Mouse (Mus musculus) layer of hippocampus, postnatal 25 days (tissue): ENCODE results near the gene BC034090. TPM values are rescaled to one million over a fixed set of nuclear protein-coding genes. Genes with fewer than 3 reads are reported as not detected.

Experiments
- DNase-seq, 2 experiments: peaks; one replicate each; pipeline ENCODE4 v3.0.0; 2022; ENCODE audit warnings: mixed read lengths in 2 of 2, low spot score in 1 of 2; ENCODE audit errors: extremely low spot score in 1 of 2
- total RNA-seq, 2 experiments: library from RNA; stranded (reverse); gene quantifications; 2 replicates each; pipeline ENCODE4 v1.2.3; 2021

Gene BC034090
- total RNA-seq, 2 experiments from 2014 or later: 8.1 to 11.6 TPM

DNA sequence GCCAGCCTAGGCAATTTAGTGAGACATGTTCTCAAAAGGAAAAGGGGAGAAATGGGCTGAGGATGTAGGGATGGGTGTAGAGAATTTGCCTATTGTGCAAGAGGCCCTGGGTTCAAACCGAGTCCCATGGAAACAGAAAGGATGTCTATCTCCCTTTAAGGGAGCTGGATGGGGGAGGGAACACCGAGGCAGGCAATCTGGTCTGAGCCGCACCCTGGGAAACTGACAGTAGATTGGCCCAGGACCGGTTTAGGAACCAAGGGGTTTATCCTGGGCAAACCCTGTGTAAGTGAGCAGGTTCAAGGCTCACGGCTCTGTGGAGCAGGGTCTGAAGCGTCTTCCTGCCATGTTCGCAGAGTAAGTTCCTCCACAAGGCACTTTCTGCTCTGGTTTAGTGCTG is 1.3 kb upstream of the BC034090 start:
- peak in 1 of 2 experiments; percentile 3 for DNase-seq

DNA sequence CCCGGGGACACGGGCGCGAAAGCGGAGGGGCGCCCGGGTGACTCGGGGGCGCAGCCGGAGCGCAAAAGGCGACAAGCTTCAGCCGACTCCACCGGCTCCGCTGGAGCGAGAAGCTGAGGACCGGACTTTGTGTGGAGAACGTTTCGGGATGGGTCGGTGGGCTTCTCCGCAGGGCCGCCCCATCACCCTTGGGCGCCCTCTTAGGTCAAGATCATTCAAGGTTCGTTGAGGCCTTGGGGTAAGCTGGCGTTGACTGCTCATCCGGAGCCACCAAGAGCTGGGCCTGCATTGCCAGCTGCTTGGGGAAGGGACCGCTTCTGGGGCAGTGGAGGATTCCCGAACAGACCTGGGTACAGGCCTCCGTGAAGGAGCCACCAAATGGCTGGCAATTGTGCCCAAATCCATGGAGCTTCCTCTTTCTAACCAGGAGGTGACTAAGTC is 547 bp upstream of the BC034090 start:
- DNase-seq: no peak

DNA sequence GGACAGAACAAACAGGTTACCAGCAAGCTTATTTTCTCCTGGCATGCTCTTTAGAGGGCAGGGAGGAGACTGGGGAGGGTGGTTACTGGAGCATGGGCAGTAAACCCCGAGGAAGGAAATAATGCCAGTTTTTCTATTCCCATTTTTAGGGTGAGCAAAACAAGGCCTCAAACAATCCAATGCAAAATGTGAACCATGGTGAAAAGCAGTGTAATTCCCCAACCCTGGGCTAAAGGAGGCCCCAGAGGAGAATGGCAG is 1.8 kb downstream of the BC034090 start:
- DNase-seq: no peak

DNA sequence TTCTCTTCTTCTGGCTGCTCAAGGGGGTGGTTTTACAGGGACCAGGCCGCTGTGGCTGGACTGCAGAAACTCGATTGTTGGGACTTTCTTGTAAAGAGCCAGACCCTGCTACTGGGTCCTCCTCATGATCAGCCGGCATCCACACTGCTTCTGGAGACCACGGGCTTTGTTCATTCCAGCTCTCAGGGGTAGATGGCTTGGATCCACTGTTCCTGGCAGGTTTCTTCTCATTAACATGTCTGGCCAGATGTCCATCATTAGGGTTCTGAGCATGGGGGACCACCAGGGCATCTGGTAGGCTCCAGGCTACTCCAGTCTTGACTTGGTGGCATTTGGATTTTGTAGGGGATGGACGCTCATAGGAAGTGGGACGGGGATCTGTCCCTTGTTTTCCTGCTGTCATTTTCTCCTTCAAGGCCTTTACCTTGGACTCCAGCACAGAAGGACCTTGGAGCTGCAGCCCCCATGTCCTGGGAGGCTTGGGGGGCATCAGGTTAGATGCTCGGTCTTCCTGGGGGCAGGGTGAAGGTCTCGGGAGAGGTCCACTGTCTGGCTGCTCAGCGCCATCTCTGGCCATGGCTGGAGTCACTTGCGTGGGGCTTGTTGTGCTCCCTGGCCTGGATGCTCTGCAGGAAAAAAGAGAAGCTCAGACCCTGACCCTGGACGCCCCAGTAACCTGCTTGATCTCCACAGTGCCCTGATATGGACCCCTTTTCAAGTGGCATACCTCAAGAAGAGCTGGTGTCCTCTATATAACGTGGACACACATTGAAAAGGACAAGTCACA is 2.4 kb downstream of the BC034090 start:
- DNase-seq: no peak

DNA sequence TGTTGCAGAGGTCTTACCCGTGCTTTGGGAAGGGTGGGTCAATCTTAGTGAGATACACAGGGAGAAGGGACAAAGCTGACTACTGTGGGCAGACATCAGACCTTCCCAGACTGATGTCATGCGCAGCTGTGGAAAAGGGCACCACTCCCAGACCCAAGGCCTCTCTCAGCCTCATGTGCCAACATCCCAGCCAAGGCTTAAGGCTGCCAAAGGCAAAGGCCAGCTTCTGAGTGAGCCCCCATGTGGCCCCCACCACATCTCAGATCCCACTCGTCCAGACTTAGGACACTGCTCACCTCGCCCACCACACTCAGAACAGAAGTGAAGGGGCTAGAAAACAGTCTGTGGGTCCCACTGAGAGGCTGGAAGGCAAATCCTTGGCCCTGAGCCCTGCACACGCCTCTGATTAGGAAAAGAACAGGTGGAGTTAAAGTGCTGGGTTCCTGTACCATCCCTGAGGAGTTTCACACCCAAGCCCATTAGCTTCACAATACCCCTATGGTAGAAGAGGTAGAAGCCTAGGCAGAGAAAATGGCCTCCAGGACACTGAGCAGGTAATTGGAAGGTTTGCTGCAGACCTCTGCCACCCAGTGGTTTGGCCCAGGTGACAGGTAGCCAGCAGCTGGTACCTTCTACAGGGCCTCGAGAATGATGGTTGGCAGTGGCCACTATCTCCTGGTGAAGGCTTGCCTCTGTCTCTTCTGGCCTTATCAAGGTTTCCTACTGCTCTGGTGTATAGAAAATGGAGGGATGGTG is 4.1 kb downstream of the BC034090 start:
- DNase-seq: no peak

DNA sequence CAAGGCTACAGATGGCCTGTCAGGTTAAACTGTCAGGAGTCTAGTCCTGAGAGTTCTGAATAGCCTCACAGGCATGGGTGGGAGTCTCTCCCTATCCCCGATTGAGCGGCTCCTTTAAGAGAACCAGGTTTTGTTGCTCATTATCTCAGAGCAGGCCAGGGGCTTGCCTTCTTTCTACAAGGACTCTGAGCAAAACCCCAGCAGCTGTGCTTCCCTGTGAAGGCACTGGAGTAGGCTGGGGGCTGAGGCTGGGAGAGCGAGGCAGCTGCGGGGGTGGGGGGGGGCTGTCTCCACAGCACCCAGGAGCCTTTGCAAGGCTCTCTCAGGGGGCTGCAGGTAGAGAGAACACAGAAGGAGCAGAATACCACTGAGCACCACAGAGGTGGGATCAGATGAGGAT is 5.1 kb downstream of the BC034090 start:
- no peak for DNase-seq

DNA sequence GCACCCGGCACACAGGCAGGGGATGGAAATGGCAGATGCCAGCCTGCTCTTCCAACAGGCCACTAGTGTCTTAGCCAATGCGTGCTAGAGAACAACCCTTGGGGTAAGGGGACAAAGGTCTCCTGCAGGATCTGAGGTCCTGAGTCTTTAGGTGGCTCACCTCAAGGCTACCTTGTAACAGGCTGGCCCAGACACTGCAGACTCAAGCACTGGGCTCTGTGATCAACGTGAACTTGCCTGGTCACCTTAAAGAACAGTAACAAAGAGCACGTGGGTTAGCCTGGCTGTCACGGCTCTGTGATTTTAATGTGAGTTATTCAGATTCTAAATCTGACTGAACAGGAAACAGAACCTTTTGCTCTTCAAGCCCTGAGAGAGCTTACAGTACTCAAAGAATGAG is 6.1 kb downstream of the BC034090 start:
- DNase-seq: no peak

DNA sequence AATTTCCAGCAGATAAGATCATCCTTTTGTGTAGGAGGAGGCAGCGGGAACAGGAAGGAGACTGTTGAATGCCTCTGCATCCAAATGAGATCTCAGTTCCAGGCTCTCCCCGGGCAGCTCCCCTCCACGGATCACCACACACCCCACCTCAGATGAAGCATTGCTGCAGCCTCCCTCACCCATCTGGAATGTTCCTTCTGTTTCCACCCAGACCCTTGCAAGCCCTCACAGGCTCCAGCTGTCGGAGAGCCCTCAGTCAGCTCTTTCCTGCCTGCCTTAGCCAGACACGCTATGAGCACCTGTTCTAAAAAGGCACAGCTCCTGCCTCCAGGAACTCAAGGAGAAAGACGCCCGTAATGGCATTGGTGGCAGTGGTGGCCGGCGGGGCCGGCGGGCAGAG is 6.9 kb downstream of the BC034090 start:
- no peak for DNase-seq

DNA sequence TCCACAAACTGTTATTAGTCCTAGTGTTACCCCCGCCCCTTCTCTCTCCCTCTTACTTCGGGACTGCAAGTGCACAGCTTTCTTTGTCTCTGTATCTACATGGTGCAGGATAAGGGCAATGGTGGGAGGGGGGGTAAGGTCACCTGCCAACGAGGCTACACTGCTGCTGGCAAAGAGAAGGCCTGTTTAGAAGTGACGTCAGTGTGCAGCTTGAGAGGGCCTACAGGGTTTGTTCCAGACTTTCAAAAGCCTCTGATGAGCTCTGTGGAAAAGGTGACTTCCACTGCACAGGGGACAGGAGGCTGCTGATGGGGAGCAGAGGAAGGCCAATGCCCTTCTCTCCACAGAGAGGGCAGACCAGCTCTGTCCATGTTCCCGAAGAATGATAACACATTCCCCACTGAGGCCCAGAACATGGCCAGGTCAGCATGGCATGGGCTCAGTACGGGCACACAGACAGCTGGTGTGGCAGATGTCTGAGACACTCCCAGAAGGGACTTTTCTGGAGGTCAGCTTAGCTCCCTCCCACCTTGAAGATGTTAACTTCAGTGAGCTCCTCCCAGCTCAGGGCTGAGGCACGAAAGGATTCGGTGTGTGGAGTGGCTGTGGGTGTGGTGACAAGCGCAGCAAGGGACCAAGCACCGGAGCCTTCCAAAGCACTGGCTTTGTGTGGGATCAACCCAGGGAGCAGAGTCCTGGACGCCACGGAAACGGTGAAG is 7.8 kb downstream of the BC034090 start:
- DNase-seq: no peak

DNA sequence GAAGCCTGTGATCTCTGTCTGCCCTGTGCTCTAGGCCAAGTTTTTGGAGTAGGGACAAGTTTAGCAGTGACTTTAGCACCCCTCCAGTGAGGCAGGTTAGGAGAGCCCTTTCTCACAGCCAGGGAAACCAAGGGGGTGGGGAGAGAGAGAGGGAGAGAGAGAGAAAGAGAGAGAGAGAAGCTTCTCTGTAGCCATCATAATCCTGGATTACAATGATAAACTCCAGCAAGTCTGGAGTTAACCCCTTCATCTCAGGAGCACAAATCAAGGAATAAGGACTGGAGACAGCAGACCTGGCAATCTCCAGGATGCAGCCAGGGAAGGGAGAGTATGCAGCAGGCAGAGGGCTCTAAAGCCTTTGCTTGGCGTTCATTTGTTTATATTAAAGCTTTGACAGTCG is 8.6 kb downstream of the BC034090 start:
- DNase-seq: no peak

DNA sequence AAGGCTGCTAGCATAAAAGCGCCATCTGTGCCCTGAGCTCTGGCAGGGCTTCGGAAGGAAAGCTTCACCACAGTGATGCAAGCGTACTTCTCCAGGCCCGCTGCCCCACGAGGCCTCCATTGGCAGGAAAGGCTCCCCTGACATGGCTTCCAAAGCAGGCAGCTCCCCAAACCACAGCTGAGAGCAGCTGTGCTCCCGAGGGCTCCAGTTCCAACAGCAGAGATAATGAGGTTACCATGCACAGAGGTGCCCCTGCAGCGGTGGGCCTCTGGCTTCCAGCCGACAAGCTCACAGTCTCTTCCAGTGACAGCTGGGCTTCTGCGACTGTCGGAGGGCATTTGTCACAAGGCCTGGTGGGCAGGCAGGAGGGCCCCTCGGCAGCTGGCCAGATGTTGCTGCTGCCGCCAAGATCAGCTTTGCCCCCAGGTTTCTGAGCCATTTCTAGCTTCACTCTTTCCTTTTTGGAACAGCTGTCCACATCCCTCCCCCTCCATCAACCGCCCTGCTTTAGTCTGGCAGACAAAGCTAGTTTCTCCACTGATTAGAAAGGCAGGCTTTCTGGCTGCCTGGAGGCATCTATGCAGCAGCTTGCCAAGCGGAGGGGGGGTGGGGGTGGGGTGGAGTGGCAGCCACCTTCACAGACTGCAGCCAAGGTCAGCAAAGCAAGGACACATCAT is 10.2 kb downstream of the BC034090 start:
- DNase-seq: peak in 1 of 2 experiments; percentile 47

DNA sequence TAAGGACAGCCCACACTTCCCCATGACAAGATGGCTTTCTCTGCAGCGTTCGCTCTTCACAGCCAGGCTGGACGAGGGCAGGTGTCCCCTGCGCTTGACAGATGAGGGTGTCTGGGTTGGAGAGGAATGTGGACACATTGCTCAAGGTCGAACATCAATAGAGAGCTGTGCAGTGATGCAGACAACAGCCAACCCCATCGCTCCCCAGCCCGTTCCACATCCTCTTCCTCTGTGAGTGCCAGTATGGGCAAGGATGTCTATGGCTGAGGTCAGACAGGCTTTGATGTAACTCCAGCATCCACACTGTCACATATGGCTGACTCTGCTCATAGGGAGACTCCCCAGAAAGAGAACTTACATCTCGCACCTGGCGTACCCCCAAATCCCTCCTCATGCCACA is 10.9 kb downstream of the BC034090 start:
- no peak for DNase-seq

DNA sequence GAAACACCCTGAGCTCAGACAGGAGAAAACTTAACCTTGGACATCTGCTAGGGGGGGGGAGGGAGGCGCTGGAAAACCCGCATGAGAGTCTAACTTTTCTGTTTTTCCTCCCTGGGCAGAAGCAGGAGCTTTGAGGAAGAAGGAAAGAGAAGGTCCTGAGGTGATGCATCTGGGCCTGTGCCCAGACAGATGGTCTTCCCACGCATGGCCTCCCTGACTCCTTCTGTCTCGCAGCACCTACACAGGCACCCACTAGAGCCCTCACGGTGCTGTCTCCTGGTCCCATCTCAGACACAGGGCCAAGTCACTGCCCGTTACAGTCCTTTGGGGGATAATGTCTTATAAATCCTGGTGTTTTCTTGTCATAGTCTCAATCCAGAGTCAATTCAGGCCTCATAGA is 11.5 kb downstream of the BC034090 start:
- DNase-seq: no peak

DNA sequence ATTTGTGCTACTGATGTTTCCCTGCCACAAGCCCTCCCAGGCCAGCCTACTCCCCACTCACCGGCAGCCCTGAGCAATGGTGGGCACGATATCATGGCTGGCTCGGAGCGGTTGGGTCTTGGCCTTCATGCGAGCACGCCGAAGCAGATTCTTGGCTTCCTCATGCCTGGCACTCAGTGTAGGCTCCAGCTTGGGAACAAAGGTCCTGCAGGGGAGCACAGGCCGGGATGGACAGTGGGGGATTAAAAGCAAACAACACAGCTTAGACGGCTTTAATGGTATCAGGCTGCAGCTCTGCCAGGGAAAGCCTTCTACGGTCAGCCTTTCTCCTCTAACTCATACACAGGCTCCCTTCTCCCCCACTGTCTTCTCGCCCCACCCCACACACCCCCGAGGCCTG is 11.9 kb downstream of the BC034090 start:
- no peak for DNase-seq

DNA sequence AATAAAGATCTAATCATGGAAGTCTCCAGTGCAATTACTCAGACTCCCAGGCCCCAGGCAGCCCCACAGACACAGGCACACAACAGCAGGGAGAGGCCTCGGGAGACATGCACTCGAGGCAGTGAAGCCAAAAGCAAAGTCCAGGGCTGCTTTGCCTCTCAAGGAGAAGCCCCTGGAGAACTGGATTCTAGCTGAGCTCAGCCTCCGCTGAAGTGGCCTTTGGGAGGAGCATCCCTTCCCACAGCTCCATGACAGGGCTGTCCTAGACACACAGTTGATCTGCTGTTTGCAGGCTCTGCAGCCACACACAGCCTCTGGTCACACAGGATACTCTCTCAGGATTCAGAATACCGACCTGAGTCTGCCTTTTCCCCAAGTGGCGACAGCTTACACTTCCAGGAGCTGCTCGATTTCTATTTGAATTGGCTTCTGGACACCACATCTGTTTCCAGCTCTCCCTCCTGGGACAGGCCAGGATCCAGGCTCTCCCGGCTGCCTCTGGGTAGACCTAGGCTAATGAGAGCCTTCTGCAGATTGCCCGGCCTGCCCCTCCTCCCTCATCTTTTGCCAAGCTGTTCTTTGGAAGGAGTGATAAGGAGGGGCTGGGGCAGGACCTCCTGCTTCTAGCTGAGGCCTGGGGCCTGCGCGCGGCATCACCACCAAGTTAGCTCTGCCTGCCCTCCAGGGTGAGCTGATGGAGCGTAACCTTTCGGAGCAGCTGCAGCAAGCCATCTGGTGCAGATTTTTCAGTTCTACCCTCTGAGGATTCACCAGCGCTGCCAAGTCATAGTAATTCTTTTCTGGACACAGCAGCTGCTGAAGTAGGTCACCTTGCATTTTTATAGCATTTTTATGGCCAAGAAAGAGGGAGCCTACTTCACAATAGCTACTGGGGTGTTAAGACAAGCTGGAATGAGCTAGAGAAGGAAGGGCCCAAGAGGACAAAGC is 14.5 kb downstream of the BC034090 start:
- DNase-seq: no peak

DNA sequence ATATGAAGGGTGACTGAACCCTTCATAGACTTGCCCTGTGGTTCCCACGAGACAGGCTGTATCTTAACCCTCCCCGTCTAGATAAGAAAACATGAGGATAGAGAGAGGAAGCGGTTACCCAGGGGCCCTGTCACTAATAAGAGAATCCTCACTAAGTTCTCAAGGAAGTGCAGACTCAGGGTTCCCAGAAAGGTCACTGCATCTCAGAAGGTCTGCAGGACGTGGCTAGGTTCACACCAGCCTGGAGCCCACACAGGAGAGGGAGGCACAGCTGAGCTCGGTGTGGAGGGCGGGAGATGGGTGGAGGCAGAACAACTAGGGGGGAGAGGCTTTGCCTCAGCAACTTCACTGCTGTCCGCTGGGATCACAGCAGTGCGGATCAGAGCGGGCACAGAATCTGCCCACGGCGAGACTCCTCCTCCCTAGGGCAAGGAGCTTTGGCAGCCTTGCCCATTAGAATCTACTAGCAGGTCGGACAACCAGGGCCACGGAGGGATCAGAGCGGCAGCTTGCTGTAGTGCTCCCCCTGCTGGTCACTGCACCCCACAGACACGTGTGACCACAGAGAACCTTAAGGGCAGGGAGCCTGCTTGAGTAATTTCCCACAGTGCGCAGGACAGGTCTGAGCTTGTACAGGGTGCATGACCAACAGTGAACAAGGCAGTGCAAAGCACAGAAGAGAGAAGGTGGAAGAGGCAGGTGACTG is 20.2 kb downstream of the BC034090 start:
- DNase-seq: peak in 1 of 2 experiments; percentile 84

DNA sequence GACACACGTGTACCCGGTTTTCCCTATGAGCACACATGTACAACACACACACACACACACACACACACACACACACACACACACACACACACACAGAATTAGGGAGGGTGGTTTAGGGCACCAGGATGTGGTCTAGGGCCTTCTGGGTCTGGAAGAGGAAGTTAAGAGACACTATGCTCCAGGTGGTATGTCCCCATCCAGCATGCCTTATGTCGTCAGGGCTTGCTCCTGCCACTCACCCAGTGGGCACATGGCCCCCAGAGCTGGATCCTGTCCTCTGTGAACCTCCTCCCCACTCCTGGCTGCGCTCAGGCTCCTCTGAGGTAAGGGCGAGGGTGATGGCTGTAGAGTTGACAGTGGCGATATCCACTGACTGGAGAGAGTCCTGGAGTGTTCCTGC is 21.2 kb downstream of the BC034090 start:
- DNase-seq: no peak

DNA sequence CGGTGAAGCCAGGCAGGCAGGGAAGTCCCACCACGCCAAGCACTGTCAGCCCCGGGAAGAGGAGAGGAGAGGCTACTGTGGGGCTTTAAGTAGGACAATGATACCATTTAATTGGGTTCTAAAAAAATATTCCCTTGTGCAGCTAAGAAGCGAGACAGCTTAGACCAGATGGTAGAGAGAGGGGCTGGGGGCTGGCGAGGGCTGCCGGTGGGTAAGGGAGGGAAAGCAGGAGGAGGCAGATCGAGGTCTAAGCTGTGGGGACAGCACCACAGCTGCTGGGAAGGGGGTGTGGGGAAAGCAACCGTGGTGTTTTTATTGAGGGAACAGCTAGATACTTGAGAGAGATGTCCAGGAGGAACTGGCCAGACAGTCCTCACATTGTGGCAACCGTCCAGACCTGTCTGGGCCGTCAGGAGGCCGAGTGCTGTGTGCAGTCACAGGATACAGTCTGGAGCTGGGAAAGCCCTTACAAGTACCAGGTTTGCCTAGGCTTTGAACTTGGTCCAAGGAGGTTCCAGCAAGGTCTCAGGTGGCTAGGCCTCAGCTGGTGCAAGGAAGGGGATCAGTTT is 22.1 kb downstream of the BC034090 start:
- DNase-seq: no peak

DNA sequence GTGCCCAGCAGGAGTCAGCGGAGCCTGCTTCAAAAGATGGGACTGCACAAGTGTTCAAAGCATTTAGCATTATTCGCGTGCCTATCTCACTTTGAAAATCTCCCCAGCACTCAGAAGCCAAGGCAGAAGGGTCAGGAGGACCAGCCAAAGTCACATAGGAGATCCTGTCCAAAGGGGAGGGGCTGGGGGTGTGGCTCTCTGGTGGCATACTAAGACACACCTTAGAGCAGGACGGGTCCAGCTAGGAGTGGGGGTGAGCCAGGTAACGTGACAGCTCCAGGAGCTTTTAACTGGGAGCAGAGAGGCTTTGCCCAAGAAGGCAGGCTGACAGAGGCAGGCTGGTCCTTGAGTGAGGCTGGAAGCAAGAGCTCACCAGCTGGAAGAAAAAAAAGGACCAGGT is 25.3 kb downstream of the BC034090 start:
- no peak for DNase-seq
